Comparison of ENCODE assay signal across 29 mouse cellular contexts in the genomic region with DNA sequence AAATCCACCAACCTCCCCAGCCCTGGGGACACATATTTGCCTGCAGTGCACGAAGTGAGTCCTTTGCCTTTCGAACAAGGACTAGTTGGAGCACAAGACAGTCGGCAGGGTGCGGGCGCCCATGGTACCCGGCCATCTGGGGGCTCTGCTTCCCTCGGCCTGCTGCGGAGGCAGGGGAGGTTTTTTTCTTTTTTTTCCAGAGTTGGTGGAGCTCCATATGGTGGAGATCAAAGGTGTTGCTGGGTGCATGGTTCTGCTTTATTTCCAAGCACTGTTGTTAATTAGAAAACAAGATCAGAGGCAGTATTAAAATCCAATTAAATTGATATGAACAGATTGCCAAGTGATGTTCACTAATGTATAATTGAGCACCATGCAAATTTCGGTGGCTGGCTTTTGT.
DNase-seq lines count a peak whose midpoint lies in the region; ATAC-seq and TF ChIP-seq lines count a peak whose summit lies in the region.
"Had no signal": no experiment of that assay in that cellular context is flagged by ENCODE, and none has a peak within 500 bp of the region (broad histone marks: within the 10 kb centered on the region; RNA-seq: fewer than 3 reads in every experiment).

No protein-coding gene starts in this region.

- H3K9ac ChIP-seq in hindbrain, postnatal 0 days (replicated peaks; ENCODE audit: low read length), result no peak overlapping the region
- H3K9ac ChIP-seq in hindbrain, embryonic 11.5 days (ENCODE audit: low read depth, low read length), result no peak overlapping the region
- no peak overlapping the region for H3K9ac ChIP-seq in midbrain, embryonic 14.5 days (replicated peaks; ENCODE audit: low read length)
- H3K9ac ChIP-seq: embryonic facial prominence, embryonic 13.5 days; heart, embryonic 13.5 days; hindbrain, embryonic 12.5 days; hindbrain, embryonic 15.5 days had no signal

- H3K4me3 ChIP-seq in hindbrain, postnatal 0 days (ENCODE audit: low read length), result no peak overlapping the region
- H3K4me3 ChIP-seq in hindbrain, embryonic 11.5 days (ENCODE audit: low read depth, low read length), result no peak overlapping the region
- no peak overlapping the region for H3K4me3 ChIP-seq in midbrain, embryonic 14.5 days (replicated peaks; ENCODE audit: low read depth, low read length)
- H3K4me3 ChIP-seq: embryonic facial prominence, embryonic 10.5 days; embryonic facial prominence, embryonic 13.5 days; erythroblast, embryonic 14.5 days; heart, adult 2 months; heart, embryonic 10.5 days; heart, embryonic 13.5 days; hindbrain, embryonic 12.5 days; hindbrain, embryonic 15.5 days had no signal

- TF ChIP-seq CTCF in hindbrain, postnatal 0 days (IDR thresholded peaks at IDR 0.05; ENCODE audit: low read depth), result no peak
- TF ChIP-seq CTCF in brain, embryonic 14.5 days (IDR thresholded peaks at IDR 0.05; ENCODE audit: borderline replicate concordance, extremely low read depth, insufficient read depth, insufficient read length), result no peak

- no peak for TF ChIP-seq POLR2A in brain, embryonic 14.5 days (IDR thresholded peaks at IDR 0.05; ENCODE audit: borderline replicate concordance, extremely low read depth, insufficient read depth, insufficient read length, poor library complexity, severe bottlenecking)

- 50% methylated on average over 9 of the region's 9 CpGs for WGBS in hindbrain, postnatal 0 days
- 73% methylated on average over 9 of the region's 9 CpGs for WGBS in hindbrain, embryonic 11.5 days
- 81% methylated on average over 9 of the region's 9 CpGs for WGBS in midbrain, embryonic 14.5 days

- no peaks in the 10 kb centered on the region for H3K27me3 ChIP-seq in hindbrain, postnatal 0 days (ENCODE audit: insufficient read depth, low read length)
- no peaks in the 10 kb centered on the region for H3K27me3 ChIP-seq in hindbrain, embryonic 11.5 days (ENCODE audit: control insufficient read depth, insufficient read depth, low read length)
- no peaks in the 10 kb centered on the region for H3K27me3 ChIP-seq in midbrain, embryonic 14.5 days (ENCODE audit: control insufficient read depth, insufficient read depth, low read length)
- H3K27me3 ChIP-seq: embryonic facial prominence, embryonic 13.5 days; heart, embryonic 13.5 days; hindbrain, embryonic 12.5 days; hindbrain, embryonic 15.5 days had no signal

- no peak overlapping the region for H3K27ac ChIP-seq in hindbrain, postnatal 0 days
- no peak overlapping the region for H3K27ac ChIP-seq in hindbrain, embryonic 11.5 days (ENCODE audit: low read depth, low read length)
- no peak overlapping the region for H3K27ac ChIP-seq in midbrain, embryonic 14.5 days (replicated peaks; ENCODE audit: low read depth, low read length)
- H3K27ac ChIP-seq: embryonic facial prominence, embryonic 10.5 days; embryonic facial prominence, embryonic 13.5 days; heart, adult 2 months; heart, embryonic 10.5 days; heart, embryonic 13.5 days; hindbrain, embryonic 12.5 days; hindbrain, embryonic 15.5 days had no signal

- DNase-seq in hindbrain, postnatal 0 days (ENCODE audit: low spot score), result peak; percentile 28
- DNase-seq in hindbrain, embryonic 11.5 days (ENCODE audit: low spot score), result no peak
- DNase-seq in left cerebral cortex, postnatal 4 days, result peak; percentile 12
- no peak for DNase-seq in left cerebral cortex, adult 18-20 months (ENCODE audit: low spot score in 2 of 2)
- DNase-seq in brain, embryonic 14.5 days (ENCODE audit: low read depth), result peak; percentile 80
- DNase-seq in layer of hippocampus, postnatal 36 days, result peak; percentile 40 to 47
- DNase-seq in cerebellum, adult 8-10 months, result no peak
- no peak for DNase-seq in midbrain, embryonic 14.5 days
- DNase-seq: adrenal gland, adult 8-10 months; adrenal gland, postnatal 25 days; cerebellum, adult 2 months; cerebellum, postnatal 10 days; cerebellum, postnatal 36 days; embryo, embryonic 11 days; gastrocnemius, postnatal 10 days; gastrocnemius, postnatal 36 days; heart, adult 2 months; heart, postnatal 14 days; heart, postnatal 4 days had no signal

- no peaks in the 10 kb centered on the region for H3K36me3 ChIP-seq in hindbrain, postnatal 0 days (ENCODE audit: insufficient read depth, low read length)
- H3K36me3 ChIP-seq in hindbrain, embryonic 11.5 days (ENCODE audit: control insufficient read depth, insufficient read depth, low read length), result no peaks in the 10 kb centered on the region
- H3K36me3 ChIP-seq in midbrain, embryonic 14.5 days (ENCODE audit: control insufficient read depth, insufficient read depth, low read length), result no peaks in the 10 kb centered on the region
- H3K36me3 ChIP-seq: embryonic facial prominence, embryonic 10.5 days; embryonic facial prominence, embryonic 13.5 days; heart, embryonic 10.5 days; heart, embryonic 13.5 days; hindbrain, embryonic 12.5 days; hindbrain, embryonic 15.5 days had no signal

- intact Hi-C loops in left cerebral cortex, postnatal 4 days (cut with DNase I), result no loop called here

- no peak overlapping the region for H3K4me2 ChIP-seq in hindbrain, postnatal 0 days (ENCODE audit: low read depth, low read length)
- H3K4me2 ChIP-seq in hindbrain, embryonic 11.5 days (replicated peaks; ENCODE audit: low read depth, low read length), result no peak overlapping the region
- H3K4me2 ChIP-seq in midbrain, embryonic 14.5 days (ENCODE audit: low read length), result no peak overlapping the region
- H3K4me2 ChIP-seq: embryonic facial prominence, embryonic 13.5 days; heart, embryonic 13.5 days; hindbrain, embryonic 12.5 days; hindbrain, embryonic 15.5 days had no signal

- ATAC-seq in hindbrain, postnatal 0 days, result no peak
- ATAC-seq in hindbrain, embryonic 11.5 days (ENCODE audit: low FRiP score), result no peak
- no peak for ATAC-seq in midbrain, embryonic 14.5 days (ENCODE audit: low FRiP score, low TSS enrichment)
- ATAC-seq: activated CD4-positive, CD25-positive, alpha-beta regulatory T cell, adult 4 months; CD4-positive, CD25-positive, alpha-beta regulatory T cell, adult 4 months; forebrain, embryonic 16.5 days had no signal

- H3K4me1 ChIP-seq in hindbrain, postnatal 0 days (ENCODE audit: insufficient read depth, low read length), result no peaks in the 10 kb centered on the region
- H3K4me1 ChIP-seq in hindbrain, embryonic 11.5 days (replicated peaks; ENCODE audit: control insufficient read depth, insufficient read depth, low read length), result no peaks in the 10 kb centered on the region
- no peaks in the 10 kb centered on the region for H3K4me1 ChIP-seq in midbrain, embryonic 14.5 days (ENCODE audit: control insufficient read depth, insufficient read depth, low read length)
- H3K4me1 ChIP-seq: heart, embryonic 10.5 days; heart, embryonic 13.5 days; hindbrain, embryonic 12.5 days; hindbrain, embryonic 15.5 days had no signal

- no peaks in the 10 kb centered on the region for H3K9me3 ChIP-seq in hindbrain, postnatal 0 days (ENCODE audit: low read length)
- H3K9me3 ChIP-seq in hindbrain, embryonic 11.5 days (ENCODE audit: control insufficient read depth, low read length), result no peaks in the 10 kb centered on the region
- no peaks in the 10 kb centered on the region for H3K9me3 ChIP-seq in midbrain, embryonic 14.5 days (ENCODE audit: control insufficient read depth, low read length)
- H3K9me3 ChIP-seq: embryonic facial prominence, embryonic 13.5 days; heart, embryonic 10.5 days; heart, embryonic 13.5 days; hindbrain, embryonic 12.5 days; hindbrain, embryonic 15.5 days had no signal

Comparison
In these comparisons a context has a peak if more than half of its experiments do, and no peak if none do; other contexts are left out.
1. DNase-seq: peak in hindbrain, postnatal 0 days (single experiment), left cerebral cortex, postnatal 4 days (single experiment), brain, embryonic 14.5 days (single experiment) and layer of hippocampus, postnatal 36 days (2 of 2); none in hindbrain, embryonic 11.5 days (single experiment), left cerebral cortex, adult 18-20 months (0 of 2), cerebellum, adult 8-10 months (single experiment) and midbrain, embryonic 14.5 days (single experiment).